Mouse (Mus musculus): ENCODE data around the gene Inhbb. TPM values are rescaled to one million over a fixed set of nuclear protein-coding genes. Genes with fewer than 3 reads are reported as not detected.

The Inhbb gene
- total and polyA plus RNA-seq, 2 experiments from 2014 or later = 4.1 to 6.0 TPM

DNA sequence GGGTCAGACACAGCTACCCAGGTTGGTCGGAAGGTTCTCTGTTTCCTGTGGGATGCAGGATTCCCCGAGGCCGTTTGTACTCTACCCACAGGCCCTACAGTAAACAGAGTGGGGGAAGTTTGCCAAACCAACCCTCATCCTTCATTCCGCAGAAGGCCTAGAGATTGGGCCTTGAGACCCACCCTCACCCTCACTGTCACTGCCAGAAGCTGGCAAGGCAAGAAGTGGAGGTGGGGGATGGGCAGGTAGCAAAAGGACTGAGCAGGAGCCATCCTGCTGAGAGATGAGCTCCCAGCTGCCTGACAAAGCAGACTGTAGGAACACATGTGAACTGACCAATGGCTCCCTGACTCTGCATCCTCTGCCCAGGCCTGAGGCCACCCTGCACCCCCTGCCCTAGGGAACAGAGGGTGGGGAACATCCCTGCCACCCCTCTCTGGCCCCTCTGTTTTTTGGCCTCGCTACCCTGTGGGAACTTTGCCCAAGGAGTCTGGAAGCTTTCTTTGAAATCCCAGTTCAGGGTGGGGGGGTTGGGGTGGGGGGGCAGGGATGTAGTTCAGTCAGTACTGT is 12.4 kb downstream of the Inhbb start:
- H3K27ac ChIP-seq (ENCODE audit: low read depth, low read length) = no peak overlapping the region
- peak; percentile 47; the same call in 1 of the 2 replicates for ATAC-seq

DNA sequence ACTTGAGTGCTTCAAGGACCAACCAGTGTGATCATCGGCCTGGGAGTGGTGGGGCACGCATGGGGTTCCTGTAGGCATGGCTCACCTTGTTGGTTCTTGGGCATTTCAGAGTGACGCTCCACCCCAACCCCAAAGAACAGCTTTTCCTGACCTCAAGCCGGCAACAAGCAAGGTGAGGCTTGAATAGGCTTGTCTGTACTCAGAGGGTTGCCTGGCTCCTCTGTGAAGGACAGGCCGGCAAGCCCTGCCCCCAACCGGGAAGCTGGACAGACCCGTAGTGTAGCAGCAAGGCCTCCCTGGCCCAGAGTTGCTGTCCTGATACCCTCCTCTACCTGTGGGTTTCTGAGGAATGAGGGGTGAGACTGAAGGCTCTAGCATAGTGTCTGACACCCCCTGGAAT is 12.9 kb downstream of the Inhbb start:
- no peaks in the 10 kb centered on the region for H3K4me1 ChIP-seq (ENCODE audit: insufficient read depth)
- no peak overlapping the region for H3K9ac ChIP-seq
- DNase-seq (no peak), ATAC-seq (no peak)
- no peak overlapping the region for H3K27ac ChIP-seq (ENCODE audit: low read depth, low read length)
- no peak overlapping the region for H3K4me2 ChIP-seq (ENCODE audit: low read depth)
- TF ChIP-seq CTCF (IDR thresholded peaks at IDR 0.05; ENCODE audit: low read depth) = no peak
- no peak overlapping the region for H3K4me3 ChIP-seq (ENCODE audit: low read depth, low read length)
- H3K27me3 ChIP-seq (ENCODE audit: insufficient read depth, low read length) = no peaks in the 10 kb centered on the region
- no peaks in the 10 kb centered on the region for H3K9me3 ChIP-seq (ENCODE audit: low read length)
- no peaks in the 10 kb centered on the region for H3K36me3 ChIP-seq (ENCODE audit: insufficient read depth)
- 72% methylated on average over 7 of the region's 7 CpGs for WGBS

More for the DNA sequence above, 12.4 kb downstream of the Inhbb start:
- no peaks in the 10 kb centered on the region for H3K9me3 ChIP-seq (ENCODE audit: low read length)
- H3K36me3 ChIP-seq (ENCODE audit: insufficient read depth) = no peaks in the 10 kb centered on the region
- no peaks in the 10 kb centered on the region for H3K4me1 ChIP-seq (ENCODE audit: insufficient read depth)
- H3K4me2 ChIP-seq (ENCODE audit: low read depth) = no peak overlapping the region
- H3K4me3 ChIP-seq (ENCODE audit: low read depth, low read length) = no peak overlapping the region
- DNase-seq = no peak
- H3K9ac ChIP-seq = no peak overlapping the region
- 39% methylated on average over 5 of the region's 5 CpGs for WGBS
- H3K27me3 ChIP-seq (ENCODE audit: insufficient read depth, low read length) = no peaks in the 10 kb centered on the region
- TF ChIP-seq CTCF (IDR thresholded peaks at IDR 0.05; ENCODE audit: low read depth) = no peak

DNA sequence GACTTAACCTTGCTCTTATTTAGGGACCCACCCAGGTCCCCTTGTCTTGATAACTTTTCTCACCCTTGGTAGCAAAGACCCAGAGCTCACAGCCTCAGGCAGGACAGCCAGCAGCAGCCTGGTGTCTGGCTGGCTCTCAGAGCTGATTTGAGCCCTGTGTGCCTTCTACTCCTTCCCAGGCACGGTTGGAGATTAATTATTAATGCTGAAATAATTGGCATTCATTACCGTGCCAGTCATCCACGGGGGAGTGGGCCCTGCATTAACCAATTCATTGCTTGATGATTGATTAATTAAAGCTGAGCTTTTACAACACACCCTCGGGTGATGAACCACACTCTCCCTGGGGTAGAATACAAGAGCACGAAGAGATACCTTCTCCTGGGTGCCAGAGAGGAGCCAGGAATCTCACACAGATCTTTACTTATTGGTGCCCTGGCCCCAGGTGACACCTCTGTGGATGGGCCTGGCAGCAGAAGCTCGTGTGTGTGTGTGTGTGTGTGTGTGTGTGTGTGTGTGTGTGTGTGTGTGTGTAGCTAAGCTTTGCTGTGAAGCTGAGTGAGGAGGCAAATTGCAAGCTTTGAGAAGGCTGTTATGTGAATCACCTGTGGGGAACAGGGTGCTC is 14.2 kb downstream of the Inhbb start:
- peak; percentile 38; the same call in 1 of the 2 replicates for ATAC-seq
- 15% methylated on average over 6 of the region's 6 CpGs for WGBS
- H3K27ac ChIP-seq (ENCODE audit: low read depth, low read length) = no peak overlapping the region

DNA sequence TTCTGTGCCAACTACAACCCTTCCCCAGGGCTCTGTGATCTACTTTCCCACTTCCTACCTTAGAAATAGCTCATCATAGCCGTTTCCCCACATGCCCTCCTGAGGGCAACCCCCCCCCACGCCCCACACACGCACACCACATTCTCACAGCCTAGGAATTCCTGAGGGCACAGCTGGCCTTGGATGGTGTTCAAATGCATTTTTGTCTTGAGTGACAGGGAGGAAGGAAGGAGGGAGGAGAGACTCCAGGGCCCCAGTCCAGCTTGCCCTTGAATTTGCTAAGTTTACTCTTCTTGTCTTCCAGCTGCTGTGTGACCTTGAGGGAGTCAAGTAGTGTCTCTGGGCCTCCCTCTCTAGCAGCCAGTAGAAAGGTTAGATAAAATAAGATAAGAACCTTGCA is 17.2 kb downstream of the Inhbb start:
- H3K27ac ChIP-seq (ENCODE audit: low read depth, low read length) = no peak overlapping the region
- no peaks in the 10 kb centered on the region for H3K9me3 ChIP-seq (ENCODE audit: low read length)
- H3K4me3 ChIP-seq (ENCODE audit: low read depth, low read length) = no peak overlapping the region
- H3K4me1 ChIP-seq (ENCODE audit: insufficient read depth) = no peaks in the 10 kb centered on the region
- no peak overlapping the region for H3K4me2 ChIP-seq (ENCODE audit: low read depth)
- no peaks in the 10 kb centered on the region for H3K27me3 ChIP-seq (ENCODE audit: insufficient read depth, low read length)
- ATAC-seq (no peak), DNase-seq (no peak)
- no peak for TF ChIP-seq CTCF (IDR thresholded peaks at IDR 0.05; ENCODE audit: low read depth)
- H3K9ac ChIP-seq = no peak overlapping the region
- no peaks in the 10 kb centered on the region for H3K36me3 ChIP-seq (ENCODE audit: insufficient read depth)
- 24% methylated on average over 3 of the region's 3 CpGs for WGBS

More for the DNA sequence above, 14.2 kb downstream of the Inhbb start:
- Histone ChIP-seq H3K9ac (no peak overlapping the region), H3K4me3 (ENCODE audit: low read depth, low read length) (no peak overlapping the region), H3K27me3 (ENCODE audit: insufficient read depth, low read length) (no peaks in the 10 kb centered on the region), H3K36me3 (ENCODE audit: insufficient read depth) (no peaks in the 10 kb centered on the region), H3K4me2 (ENCODE audit: low read depth) (no peak overlapping the region), H3K4me1 (ENCODE audit: insufficient read depth) (no peaks in the 10 kb centered on the region), H3K9me3 (ENCODE audit: low read length) (no peaks in the 10 kb centered on the region)
- no peak for TF ChIP-seq CTCF (IDR thresholded peaks at IDR 0.05; ENCODE audit: low read depth)
- no peak for DNase-seq

DNA sequence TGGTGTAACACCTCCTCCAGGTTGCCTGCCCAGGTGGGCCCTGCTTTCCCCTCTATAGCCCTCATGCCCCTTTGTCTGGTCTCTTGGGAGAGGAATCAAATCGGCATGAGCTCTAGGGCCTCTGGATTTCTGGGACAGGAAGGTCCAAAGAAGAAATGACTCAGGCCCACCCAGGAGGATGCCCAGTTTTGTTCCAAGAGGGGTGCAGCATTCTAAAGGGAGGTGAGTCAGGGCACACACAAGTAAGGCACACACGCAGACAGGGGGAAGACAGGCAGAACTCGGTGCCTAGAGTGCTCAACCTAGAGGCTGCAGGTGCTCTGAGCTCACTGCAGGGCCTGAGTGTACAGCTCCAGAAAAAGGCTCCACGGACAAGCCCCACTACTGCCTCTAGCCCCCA is 17.7 kb downstream of the Inhbb start:
- Histone ChIP-seq H3K4me2 (ENCODE audit: low read depth) (no peak overlapping the region), H3K27me3 (ENCODE audit: insufficient read depth, low read length) (no peaks in the 10 kb centered on the region; the same call in 1 of the 2 replicates), H3K4me1 (ENCODE audit: insufficient read depth) (no peaks in the 10 kb centered on the region), H3K27ac (ENCODE audit: low read depth, low read length) (no peak overlapping the region), H3K36me3 (ENCODE audit: insufficient read depth) (no peaks in the 10 kb centered on the region), H3K9me3 (ENCODE audit: low read length) (no peaks in the 10 kb centered on the region), H3K4me3 (ENCODE audit: low read depth, low read length) (no peak overlapping the region), H3K9ac (no peak overlapping the region)
- DNase-seq = no peak
- no peak for TF ChIP-seq CTCF (IDR thresholded peaks at IDR 0.05; ENCODE audit: low read depth)
- ATAC-seq = no peak
- 77% methylated on average over 4 of the region's 4 CpGs for WGBS

DNA sequence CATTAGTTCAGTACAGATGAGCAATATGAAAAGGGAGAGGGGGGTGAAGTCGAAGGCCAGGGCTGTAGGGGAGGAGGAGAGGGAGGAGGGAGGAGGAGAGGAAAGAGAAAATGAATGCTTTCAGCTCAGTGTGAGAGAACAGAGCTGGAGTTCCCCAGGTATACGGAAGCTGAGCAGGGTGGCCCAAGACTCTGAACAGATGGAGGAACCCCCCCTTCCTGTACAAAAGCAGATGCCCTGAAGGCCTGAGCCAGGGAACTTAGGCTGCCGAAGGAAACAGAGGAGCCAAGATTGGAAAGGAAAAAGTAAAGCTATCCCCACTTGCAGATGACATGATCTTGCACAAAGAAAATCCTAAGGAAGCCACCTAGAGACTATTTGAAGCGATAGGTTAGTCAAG is 20.8 kb downstream of the Inhbb start:
- Histone ChIP-seq H3K9me3 (ENCODE audit: low read length) (no peaks in the 10 kb centered on the region), H3K4me2 (ENCODE audit: low read depth) (no peak overlapping the region), H3K27me3 (ENCODE audit: insufficient read depth, low read length) (no peaks in the 10 kb centered on the region; the same call in 1 of the 2 replicates), H3K27ac (ENCODE audit: low read depth, low read length) (no peak overlapping the region), H3K4me1 (ENCODE audit: insufficient read depth) (no peaks in the 10 kb centered on the region), H3K4me3 (ENCODE audit: low read depth, low read length) (no peak overlapping the region), H3K36me3 (ENCODE audit: insufficient read depth) (no peaks in the 10 kb centered on the region), H3K9ac (no peak overlapping the region)
- WGBS = 44% methylated on average over 4 of the region's 4 CpGs
- no peak for TF ChIP-seq CTCF (IDR thresholded peaks at IDR 0.05; ENCODE audit: low read depth)
- DNase-seq (peak; percentile 42), ATAC-seq (no peak; the same call in 1 of the 2 replicates)

DNA sequence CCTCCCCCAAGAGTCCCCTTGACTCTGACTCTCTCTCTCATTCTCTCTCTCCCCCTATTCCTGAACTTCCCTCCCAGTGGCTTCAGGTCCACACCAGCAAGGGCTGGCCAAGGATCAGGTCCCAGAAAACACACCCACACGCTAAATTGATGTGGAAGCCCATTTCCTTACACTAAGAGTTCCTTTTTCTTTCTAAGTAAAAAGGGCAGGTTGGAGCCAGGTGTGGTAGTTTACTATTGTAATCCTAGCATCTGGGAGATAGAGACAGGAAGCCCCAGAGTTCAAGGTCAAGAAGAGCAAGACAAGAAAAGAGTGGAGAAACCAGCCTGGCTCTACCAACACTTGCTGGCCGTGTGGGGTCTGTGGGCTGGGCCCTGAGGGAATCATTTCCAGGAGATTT is 23.4 kb downstream of the Inhbb start:
- Histone ChIP-seq H3K9ac (no peak overlapping the region), H3K4me3 (ENCODE audit: low read depth, low read length) (no peak overlapping the region), H3K27me3 (ENCODE audit: insufficient read depth, low read length) (no peaks in the 10 kb centered on the region; the same call in 1 of the 2 replicates), H3K27ac (ENCODE audit: low read depth, low read length) (no peak overlapping the region), H3K4me2 (ENCODE audit: low read depth) (no peak overlapping the region), H3K9me3 (ENCODE audit: low read length) (no peaks in the 10 kb centered on the region), H3K4me1 (ENCODE audit: insufficient read depth) (no peaks in the 10 kb centered on the region), H3K36me3 (ENCODE audit: insufficient read depth) (no peaks in the 10 kb centered on the region)
- 80% methylated on average over 2 of the region's 2 CpGs for WGBS
- no peak for TF ChIP-seq CTCF (IDR thresholded peaks at IDR 0.05; ENCODE audit: low read depth)
- ATAC-seq (no peak), DNase-seq (no peak)
